Mouse (Mus musculus) embryo, embryonic 10 days (tissue): ENCODE data around the gene Zbtb8os.
A peak's percentile ranks its signal among the peaks of the same experiment; 100 is the strongest.
"Not testable (repeated sequence)": the region's sequence is repeated elsewhere in the genome, so short reads cannot be mapped to it uniquely, and the experiment has no call there.

ENCODE experiments used
- DNase-seq: peaks from one replicate; pipeline ENCODE4 v3.0.0-alpha.2; 2015; ENCODE audit warnings: low spot score

Zbtb8os gene

GRCm38 (mm10) chr4:129332846-129333245, 2.6 kb upstream of the Zbtb8os start:
- no peak for DNase-seq

- DNase-seq, result peak; percentile 71
These were observed 749 bp upstream of the Zbtb8os start for GRCm38 (mm10) chr4:129334677-129335215.

GRCm38 (mm10) chr4:129336291-129336690, 796 bp downstream of the Zbtb8os start:
- DNase-seq, result no peak

- DNase-seq, result no peak
These were observed 4.2 kb downstream of the Zbtb8os start for GRCm38 (mm10) chr4:129339743-129340142.

- DNase-seq, result no peak
These were observed 6.4 kb downstream of the Zbtb8os start for GRCm38 (mm10) chr4:129341888-129342287.

- DNase-seq, result no peak
These were observed 7.2 kb downstream of the Zbtb8os start for GRCm38 (mm10) chr4:129342705-129343104.

- DNase-seq, result no peak
These were observed 11.1 kb downstream of the Zbtb8os start for GRCm38 (mm10) chr4:129346481-129347154.

- peak; percentile 91 for DNase-seq
These were observed 15.1 kb downstream of the Zbtb8os start for GRCm38 (mm10) chr4:129350644-129351043.

- DNase-seq, result no peak
These were observed 15.6 kb downstream of the Zbtb8os start for GRCm38 (mm10) chr4:129351111-129351510.

- DNase-seq, result no peak
These were observed 17.7 kb downstream of the Zbtb8os start for GRCm38 (mm10) chr4:129353176-129353575.

GRCm38 (mm10) chr4:129354236-129354635, 18.7 kb downstream of the Zbtb8os start:
- no peak for DNase-seq

- DNase-seq, result no peak
These were observed 22.2 kb downstream of the Zbtb8os start for GRCm38 (mm10) chr4:129357613-129358163.

- DNase-seq, result not testable (repeated sequence)
These were observed 26.7 kb downstream of the Zbtb8os start for GRCm38 (mm10) chr4:129362238-129362637.

GRCm38 (mm10) chr4:129362771-129363170, 27.3 kb downstream of the Zbtb8os start:
- no peak for DNase-seq

GRCm38 (mm10) chr4:129363463-129363862, 28.0 kb downstream of the Zbtb8os start:
- DNase-seq, result no peak

GRCm38 (mm10) chr4:129364379-129364778, 28.9 kb downstream of the Zbtb8os start:
- DNase-seq, result no peak

GRCm38 (mm10) chr4:129365224-129365623, 29.7 kb downstream of the Zbtb8os start:
- DNase-seq, result no peak

- DNase-seq, result no peak
These were observed 35.9 kb downstream of the Zbtb8os start for GRCm38 (mm10) chr4:129371391-129371790.

- no peak for DNase-seq
These were observed 37.9 kb downstream of the Zbtb8os start for GRCm38 (mm10) chr4:129373202-129373976.

GRCm38 (mm10) chr4:129374219-129374755, 38.8 kb downstream of the Zbtb8os start:
- DNase-seq, result no peak

GRCm38 (mm10) chr4:129375000-129375399, 39.5 kb downstream of the Zbtb8os start:
- no peak for DNase-seq

GRCm38 (mm10) chr4:129375821-129376220, 40.3 kb downstream of the Zbtb8os start:
- no peak for DNase-seq
